ENCODE assay signal across 14 mouse cellular contexts in the genomic region with DNA sequence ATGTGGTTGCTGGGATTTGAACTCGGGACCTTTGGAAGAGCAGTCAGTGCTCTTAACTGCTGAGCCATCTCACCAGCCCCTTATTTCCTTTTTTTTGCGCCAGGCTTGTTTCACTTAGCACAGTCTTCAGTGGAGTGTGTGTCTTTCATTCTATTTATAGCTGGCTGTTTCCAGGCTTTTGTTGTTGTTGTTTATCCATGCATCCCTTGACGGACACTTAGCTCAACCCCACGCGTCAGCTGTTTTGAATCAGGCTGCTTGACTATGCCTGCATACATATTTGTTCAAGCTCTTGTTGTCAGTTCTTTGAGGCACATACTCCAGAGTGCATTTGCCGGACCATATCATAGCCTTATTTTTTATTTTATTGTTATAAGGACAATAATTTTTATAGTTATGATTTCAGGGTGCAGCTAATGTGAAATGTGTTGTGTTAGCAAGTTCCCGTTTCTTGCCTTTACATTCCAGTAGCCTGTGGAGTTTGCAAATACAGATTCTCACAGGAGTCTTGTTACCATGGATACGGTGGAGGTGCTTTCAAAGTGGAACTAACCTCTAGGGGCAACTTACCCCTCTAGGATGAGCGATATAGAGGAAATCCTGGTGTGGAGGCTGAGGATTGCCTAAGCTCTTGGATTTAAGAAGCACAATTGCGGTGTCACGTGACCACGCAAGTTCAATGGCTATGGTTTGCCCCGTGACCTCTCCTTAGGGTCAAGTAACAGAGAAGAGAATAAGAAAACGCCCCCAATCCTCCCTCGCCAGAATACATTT. TPM values are rescaled to one million over a fixed set of nuclear protein-coding genes. Genes with fewer than 3 reads are reported as not detected.
DNase-seq lines count a peak whose midpoint lies in the region; ATAC-seq and TF ChIP-seq lines count a peak whose summit lies in the region.
"Had no signal": no experiment of that assay in that cellular context is flagged by ENCODE, and none has a peak within 500 bp of the region (broad histone marks: within the 10 kb centered on the region; RNA-seq: fewer than 3 reads in every experiment).

No protein-coding gene starts in this region.

- TF ChIP-seq CTCF in CH12.LX (conservative IDR thresholded peaks at IDR 0.05 in 1 of 2, IDR thresholded peaks at IDR 0.05 in 1 of 2; ENCODE audit: low read depth in 2 of 2, low read length in 2 of 2), result no peak

- no peak for TF ChIP-seq RAD21 in CH12.LX (IDR thresholded peaks at IDR 0.05; ENCODE audit: low read depth, low read length)

- no peak for TF ChIP-seq EP300 in CH12.LX (IDR thresholded peaks at IDR 0.05; ENCODE audit: low read length)

- H3K27ac ChIP-seq in CH12.LX (ENCODE audit: insufficient read depth, low read depth), result no peak overlapping the region
- H3K27ac ChIP-seq in midbrain, embryonic 12.5 days (replicated peaks), result peak overlapping the region; percentile 52; the same call in 1 of the 2 replicates

- DNase-seq in CH12.LX (ENCODE audit: extremely low read depth), result peak; percentile 11
- DNase-seq in spleen, postnatal 10 days (ENCODE audit: low spot score in 2 of 2), result no peak
- no peak for DNase-seq in gastrocnemius, adult 8-10 months (ENCODE audit: low spot score in 2 of 2)
- DNase-seq in heart, postnatal 25 days (ENCODE audit: low spot score), result no peak
- DNase-seq: cerebellum, adult 11-12 months; heart, adult 18-20 months; kidney, postnatal 4 days; right cerebral cortex, adult 18-20 months had no signal

- in situ Hi-C loops in CH12.LX (cut with MboI; ENCODE audit: low pct_ligation_motif_present, low pct_unique_long_range_greater_than_20kb, low sequenced_read_pairs), result no loop called here

- peaks cover 0 to 9% of the 10 kb centered on the region in 2 experiments for H3K36me3 ChIP-seq in CH12.LX (replicated peaks in 1 of 2; ENCODE audit: control insufficient read depth in 1 of 2, insufficient read depth in 1 of 2, low read length in 1 of 2)
- H3K36me3 ChIP-seq in midbrain, embryonic 12.5 days, result no peaks in the 10 kb centered on the region
- H3K36me3 ChIP-seq: G1E had no signal

- no peaks in the 10 kb centered on the region for H3K27me3 ChIP-seq in CH12.LX (replicated peaks)
- no peaks in the 10 kb centered on the region for H3K27me3 ChIP-seq in midbrain, embryonic 12.5 days

- H3K9me3 ChIP-seq in CH12.LX (replicated peaks; ENCODE audit: low read length), result no peaks in the 10 kb centered on the region
- H3K9me3 ChIP-seq in midbrain, embryonic 12.5 days, result no peaks in the 10 kb centered on the region
- H3K9me3 ChIP-seq: G1E had no signal

- ATAC-seq in common myeloid progenitor, adult 5-6 weeks (replicated peaks; ENCODE audit: low read depth, poor library complexity, severe bottlenecking), result peak; percentile 79
- peak; percentile 77 for ATAC-seq in granulocyte monocyte progenitor cell, adult 5-6 weeks (replicated peaks; ENCODE audit: poor library complexity, severe bottlenecking)
- ATAC-seq in midbrain, embryonic 12.5 days (ENCODE audit: low FRiP score, low read depth), result peak; percentile 78
- no peak for ATAC-seq in cerebellum, adult (ENCODE audit: insufficient number of reproducible peaks, low FRiP score, low TSS enrichment)

- no peak overlapping the region for H3K9ac ChIP-seq in CH12.LX (ENCODE audit: insufficient read depth, low read depth)
- H3K9ac ChIP-seq in midbrain, embryonic 12.5 days (replicated peaks), result no peak overlapping the region

- no peak overlapping the region for H3K4me3 ChIP-seq in CH12.LX (replicated peaks in 1 of 3; ENCODE audit: low read depth in 2 of 3, low read length in 2 of 3, poor library complexity in 1 of 3)
- H3K4me3 ChIP-seq in midbrain, embryonic 12.5 days, result no peak overlapping the region

- no peak overlapping the region for H3K4me2 ChIP-seq in CH12.LX (ENCODE audit: insufficient read depth, low read depth, poor library complexity, severe bottlenecking)
- H3K4me2 ChIP-seq in midbrain, embryonic 12.5 days (replicated peaks), result no peak overlapping the region

- no peaks in the 10 kb centered on the region for H3K79me2 ChIP-seq in CH12.LX (replicated peaks; ENCODE audit: control insufficient read depth, extremely low read depth, insufficient read depth, poor library complexity, severe bottlenecking)

- intact Hi-C loops in heart, postnatal 25 days (cut with DNase I), result no loop called here

- dilution Hi-C loops in CH12.LX (cut with MboI; ENCODE audit: extremely low pct_ligation_motif_present, extremely low pct_unique_long_range_greater_than_20kb, low sequenced_read_pairs), result no loop called here

- peaks cover 3 to 4% of the 10 kb centered on the region in 2 experiments; a peak in 2 of 4 replicates for H3K4me1 ChIP-seq in CH12.LX (ENCODE audit: control insufficient read depth in 1 of 2, insufficient read depth in 2 of 2)
- H3K4me1 ChIP-seq in midbrain, embryonic 12.5 days, result peaks cover 13% of the 10 kb centered on the region

- WGBS in midbrain, embryonic 12.5 days, result 19% methylated on average over 15 of the region's 15 CpGs

- TF ChIP-seq POLR2A in CH12.LX (IDR thresholded peaks at IDR 0.05; ENCODE audit: low read depth, low read length), result no peak

TF ChIP-seq in CH12.LX, 34 proteins besides CTCF, POLR2A, EP300 and RAD21:
- TF ChIP-seq SIN3A (IDR thresholded peaks at IDR 0.05; ENCODE audit: low read length) (no peak), HCFC1 (IDR thresholded peaks at IDR 0.05; ENCODE audit: low read depth, low read length) (no peak), BHLHE40 (IDR thresholded peaks at IDR 0.05; ENCODE audit: low read depth, low read length) (no peak), MEF2A (IDR thresholded peaks at IDR 0.05; ENCODE audit: borderline replicate concordance, low read depth, low read length) (no peak), ZNF384 (IDR thresholded peaks at IDR 0.05; ENCODE audit: low read depth, low read length) (no peak), TCF12 (IDR thresholded peaks at IDR 0.05; ENCODE audit: low read depth, low read length) (no peak), USF2 (conservative IDR thresholded peaks at IDR 0.05; ENCODE audit: low read depth, low read length) (no peak), CHD1 (IDR thresholded peaks at IDR 0.05; ENCODE audit: low read depth, low read length) (no peak)

RNA-seq across cellular contexts. Expression of gene Anapc15-ps, which starts 11.7 kb away (rescaled TPM):
- total RNA-seq in CH12.LX (2012; rRNA removed), result 0.63 TPM in 1 of 2 replicates, not detected in the other
- total RNA-seq in CH12.LX (2014; rRNA removed), result 2.8 and 5.3 TPM in 2 replicates
- polyA plus RNA-seq in CH12.LX (2012; ENCODE audit: insufficient read length, low read depth), result 1.1 TPM in 1 of 2 replicates, not detected in the other
- 1.4 and 1.7 TPM in 2 replicates for total RNA-seq in common myeloid progenitor, adult 5-6 weeks (2017)
- total RNA-seq in granulocyte monocyte progenitor cell, adult 5-6 weeks (2014; fragmentation: Nextera tagmentation), result not detected in 2 replicates
- 1.6 and 3.6 TPM in 2 replicates for total RNA-seq in granulocyte monocyte progenitor cell, adult 5-6 weeks (2017)
- not detected in 2 replicates for polyA plus RNA-seq in midbrain, embryonic 12.5 days (2016; fragmentation: Nextera tagmentation; extraction: Ambion mirVana)
- total RNA-seq in gastrocnemius, adult 8-10 months (2022), result not detected
- total RNA-seq in heart, postnatal 25 days (2021), result not detected
- total RNA-seq: heart, adult 18-20 months had no signal
- polyA plus RNA-seq: G1E; liver, embryonic 16.5 days had no signal
